In genomic region chr6:112778211-112778610, GRCm38 (mm10) we compare ENCODE assay signal across 11 mouse cellular contexts.
DNase-seq lines count a peak whose midpoint lies in the region; ATAC-seq and TF ChIP-seq lines count a peak whose summit lies in the region.
"Had no signal": no experiment of that assay in that cellular context is flagged by ENCODE, and none has a peak within 500 bp of the region (broad histone marks: within the 10 kb centered on the region; RNA-seq: fewer than 3 reads in every experiment).

No protein-coding gene starts in this region.

- H3K9ac ChIP-seq in forebrain, postnatal 0 days: no peak overlapping the region
- H3K9ac ChIP-seq: forebrain, embryonic 13.5 days; neural tube, embryonic 12.5 days had no signal

- no peak for TF ChIP-seq CTCF in forebrain, postnatal 0 days (IDR thresholded peaks at IDR 0.05; ENCODE audit: low read depth)
- no peak for TF ChIP-seq CTCF in layer of hippocampus, adult 2 months (conservative IDR thresholded peaks at IDR 0.05)
- TF ChIP-seq CTCF in bone marrow macrophage, adult 2 months (IDR thresholded peaks at IDR 0.05; ENCODE audit: low read depth, low read length): no peak

- no peak overlapping the region for H3K4me2 ChIP-seq in forebrain, postnatal 0 days (ENCODE audit: low read depth)
- H3K4me2 ChIP-seq: forebrain, embryonic 13.5 days; neural tube, embryonic 12.5 days had no signal

- H3K4me1 ChIP-seq in forebrain, postnatal 0 days (ENCODE audit: insufficient read depth): no peaks in the 10 kb centered on the region
- H3K4me1 ChIP-seq in forebrain, embryonic 10.5 days: no peaks in the 10 kb centered on the region
- H3K4me1 ChIP-seq in bone marrow macrophage, adult 2 months (ENCODE audit: control insufficient read depth, insufficient read depth, low read length): peaks cover 26% of the 10 kb centered on the region
- H3K4me1 ChIP-seq: forebrain, embryonic 13.5 days; neural tube, embryonic 12.5 days had no signal

- ATAC-seq in forebrain, postnatal 0 days: no peak
- ATAC-seq: forebrain, embryonic 13.5 days had no signal

- no peak overlapping the region for H3K4me3 ChIP-seq in forebrain, postnatal 0 days (ENCODE audit: low read depth, low read length)
- H3K4me3 ChIP-seq in forebrain, embryonic 10.5 days: no peak overlapping the region
- H3K4me3 ChIP-seq in layer of hippocampus, adult 2 months: no peak overlapping the region
- H3K4me3 ChIP-seq in bone marrow macrophage, adult 2 months (ENCODE audit: insufficient read depth, low read length): no peak overlapping the region
- H3K4me3 ChIP-seq: forebrain, embryonic 13.5 days; neural tube, embryonic 12.5 days had no signal

- no peaks in the 10 kb centered on the region for H3K9me3 ChIP-seq in forebrain, postnatal 0 days (ENCODE audit: low read length)
- H3K9me3 ChIP-seq in forebrain, embryonic 10.5 days: no peaks in the 10 kb centered on the region
- H3K9me3 ChIP-seq: neural tube, embryonic 12.5 days had no signal

- H3K27me3 ChIP-seq in forebrain, postnatal 0 days (ENCODE audit: insufficient read depth, low read length): no peaks in the 10 kb centered on the region
- H3K27me3 ChIP-seq in forebrain, embryonic 10.5 days (ENCODE audit: poor library complexity, severe bottlenecking): no peaks in the 10 kb centered on the region
- H3K27me3 ChIP-seq: forebrain, embryonic 13.5 days; neural tube, embryonic 12.5 days had no signal

- DNase-seq in forebrain, postnatal 0 days: peak; percentile 23
- DNase-seq in forebrain, embryonic 10.5 days (ENCODE audit: extremely low spot score, low spot score): no peak
- peak in 1 of 2 experiments; percentile 46 for DNase-seq in layer of hippocampus, adult 2 months (ENCODE audit: low spot score in 2 of 2)
- DNase-seq in layer of hippocampus, postnatal 25 days (ENCODE audit: extremely low spot score in 1 of 2, low spot score in 1 of 2): no peak
- peak; percentile 27 to 46 for DNase-seq in left cerebral cortex, postnatal 14 days (ENCODE audit: low spot score in 2 of 2)
- no peak for DNase-seq in thymus, postnatal 36 days
- DNase-seq in urinary bladder, postnatal 25 days (ENCODE audit: low spot score): no peak
- DNase-seq: cerebellum, postnatal 14 days had no signal

- no peak overlapping the region for H3K27ac ChIP-seq in forebrain, postnatal 0 days (ENCODE audit: low read depth, low read length)
- no peak overlapping the region for H3K27ac ChIP-seq in forebrain, embryonic 10.5 days
- H3K27ac ChIP-seq in layer of hippocampus, adult 2 months: peak overlapping the region; percentile 58
- H3K27ac ChIP-seq in bone marrow macrophage, adult 2 months (ENCODE audit: insufficient read depth, low read depth, low read length): peak overlapping the region; percentile 57
- H3K27ac ChIP-seq: forebrain, embryonic 13.5 days; neural tube, embryonic 12.5 days had no signal

- TF ChIP-seq POLR2A in bone marrow macrophage, adult 2 months (IDR thresholded peaks at IDR 0.05; ENCODE audit: borderline replicate concordance, low read depth, low read length): no peak

- WGBS in forebrain, postnatal 0 days: 85% methylated on average over 3 of the region's 3 CpGs
- WGBS in forebrain, embryonic 10.5 days: 93% methylated on average over 3 of the region's 3 CpGs

- peaks cover 58% of the 10 kb centered on the region for H3K36me3 ChIP-seq in forebrain, postnatal 0 days (ENCODE audit: insufficient read depth)
- H3K36me3 ChIP-seq in forebrain, embryonic 10.5 days (replicated peaks): peaks cover 84% of the 10 kb centered on the region

- intact Hi-C loops in left cerebral cortex, postnatal 14 days (cut with DNase I): no loop called here

Comparison
In these comparisons a context has a peak if more than half of its experiments do, and no peak if none do; other contexts are left out.
1. DNase-seq: peak in forebrain, postnatal 0 days (single experiment) and left cerebral cortex, postnatal 14 days (2 of 2); none in forebrain, embryonic 10.5 days (single experiment), layer of hippocampus, postnatal 25 days (0 of 2), thymus, postnatal 36 days (0 of 2) and urinary bladder, postnatal 25 days (single experiment).
2. H3K27ac ChIP-seq: peak in layer of hippocampus, adult 2 months (single experiment) and bone marrow macrophage, adult 2 months (single experiment); none in forebrain, postnatal 0 days (single experiment) and forebrain, embryonic 10.5 days (single experiment).